Mouse (Mus musculus) liver, adult 2 months (tissue): Measurements from ENCODE around the gene 4921509C19Rik. TPM values are rescaled to one million over a fixed set of nuclear protein-coding genes. Genes with fewer than 3 reads are reported as not detected.
"Not testable (repeated sequence)": the region's sequence is repeated elsewhere in the genome, so short reads cannot be mapped to it uniquely, and the experiment has no call there.

Experiments used
- DNase-seq: peaks from one replicate; pipeline ENCODE4 v3.0.0-alpha.2; 2011; ENCODE audit warnings: low read depth, low spot score; ENCODE audit errors: extremely low read depth
- H3K27ac ChIP-seq: fragments of 200-500 bp; replicated peaks from 2 replicates; pipeline ENCODE4 v1.5.1; 2012; ENCODE audit warnings: low read depth, mild to moderate bottlenecking, control low read depth, inconsistent platforms, low read length; ENCODE audit not compliant: insufficient read depth
- H3K27me3 ChIP-seq: fragments of 200-500 bp; 2 replicates; pipeline ENCODE4 v1.6.1; 2012; ENCODE audit warnings: mild to moderate bottlenecking, moderate library complexity, low read length, inconsistent platforms; ENCODE audit not compliant: control insufficient read depth, insufficient read depth
- H3K36me3 ChIP-seq: fragments of 200-500 bp; 2 replicates; pipeline ENCODE4 v1.6.1; 2012; ENCODE audit warnings: low read length, inconsistent platforms; ENCODE audit not compliant: control insufficient read depth, insufficient read depth
- H3K4me1 ChIP-seq: fragments of 200-500 bp; 2 replicates; pipeline ENCODE4 v1.6.1; 2011; ENCODE audit warnings: low read length; ENCODE audit not compliant: control insufficient read depth, insufficient read depth
- H3K4me3 ChIP-seq: fragments of 200-500 bp; 2 replicates; pipeline ENCODE4 v1.5.1; 2011; ENCODE audit warnings: low read depth, mild to moderate bottlenecking, control low read depth, low read length, moderate library complexity; ENCODE audit not compliant: insufficient read depth
- H3K79me2 ChIP-seq: fragments of 200-500 bp; 2 replicates; pipeline ENCODE4 v1.6.1; 2012; ENCODE audit warnings: inconsistent platforms, mild to moderate bottlenecking, low read length, moderate library complexity; ENCODE audit not compliant: control insufficient read depth, insufficient read depth
- H3K9ac ChIP-seq: fragments of 200-500 bp; 2 replicates; pipeline ENCODE4 v1.6.1; 2012; ENCODE audit warnings: low read depth, mild to moderate bottlenecking, control low read depth, inconsistent platforms, low read length
- CTCF ChIP-seq: fragments of 200-500 bp; IDR thresholded peaks from 2 replicates; pipeline ENCODE4 v1.5.1; 2011; ENCODE audit warnings: low read depth, low read length, control low read depth
- POLR2A ChIP-seq: fragments of 200-500 bp; IDR thresholded peaks from 2 replicates; pipeline ENCODE4 v1.6.1; 2011; ENCODE audit warnings: low read length, control low read depth; ENCODE audit not compliant: insufficient read depth; ENCODE audit errors: extremely low read depth
- WGBS: fragments of 180-500 bp; shearing (Covaris S2); methylation state at CpG from one replicate; pipeline ENCODE4 v1.1.7; 2018; 5-methylcytosine and 5-hydroxymethylcytosine counted together
- polyA plus RNA-seq: library from polyadenylated mRNA; depleted of rRNA; stranded (reverse); fragments of >200 nt; gene quantifications from 2 replicates; pipeline ENCODE4 v1.2.3, GENCODE M21; 2012
- total RNA-seq: library from RNA; depleted of rRNA; stranded (reverse); fragments of >200 nt; gene quantifications from 2 replicates; pipeline ENCODE4 v1.2.3, GENCODE M21; 2014

4921509C19Rik gene
- total and polyA plus RNA-seq, 2 experiments = not detected

GRCm38 (mm10) chr2:151504226-151504625, 28.3 kb upstream of the 4921509C19Rik start:
- Histone ChIP-seq H3K27me3 (no peaks in the 10 kb centered on the region), H3K9ac (no peak overlapping the region), H3K36me3 (peaks cover 75% of the 10 kb centered on the region), H3K4me3 (no peak overlapping the region), H3K27ac (no peak overlapping the region), H3K4me1 (no peaks in the 10 kb centered on the region; the same call in 1 of the 2 replicates), H3K79me2 (no peaks in the 10 kb centered on the region; the same call in 1 of the 2 replicates)
- no peak for TF ChIP-seq POLR2A
- TF ChIP-seq CTCF = no peak
- 89% methylated on average over 4 of the region's 4 CpGs for WGBS
- no peak for DNase-seq

DNA sequence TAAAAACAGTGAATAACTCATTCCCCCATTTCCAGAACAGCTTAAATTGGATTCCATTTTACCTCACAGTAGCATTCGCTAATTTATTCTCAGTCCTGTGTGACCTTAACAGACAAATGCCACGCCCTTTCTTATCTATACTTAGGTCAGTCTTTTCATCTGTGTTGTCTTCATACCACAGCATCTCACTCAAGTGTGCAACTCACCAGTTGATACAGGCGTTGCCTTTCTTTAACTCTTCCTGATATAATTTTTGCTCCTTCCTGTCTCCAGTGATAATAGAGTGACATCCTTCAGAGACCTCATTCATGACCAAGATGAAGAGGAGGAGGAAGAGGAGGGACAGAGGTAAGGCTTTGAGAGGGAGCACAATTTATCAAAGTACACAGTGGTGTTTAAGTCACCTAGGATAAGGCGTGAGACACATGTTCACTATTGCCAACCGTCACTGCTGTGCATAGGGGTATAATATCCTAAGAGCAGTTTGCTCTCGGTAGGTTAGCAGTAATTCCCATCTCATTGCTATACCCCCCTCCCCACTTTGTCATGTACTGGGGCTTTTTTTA, 24.6 kb upstream of the 4921509C19Rik start:
- H3K27me3 ChIP-seq = no peaks in the 10 kb centered on the region
- no peak overlapping the region for H3K4me3 ChIP-seq
- 89% methylated on average over 6 of the region's 6 CpGs for WGBS
- no peak overlapping the region for H3K27ac ChIP-seq
- no peak overlapping the region for H3K9ac ChIP-seq
- H3K36me3 ChIP-seq = peaks cover 61% of the 10 kb centered on the region
- DNase-seq = no peak
- H3K79me2 ChIP-seq = peaks cover 2% of the 10 kb centered on the region; the same call in 1 of the 2 replicates
- TF ChIP-seq CTCF (no peak), POLR2A (no peak)
- H3K4me1 ChIP-seq = no peaks in the 10 kb centered on the region; the same call in 1 of the 2 replicates

DNA sequence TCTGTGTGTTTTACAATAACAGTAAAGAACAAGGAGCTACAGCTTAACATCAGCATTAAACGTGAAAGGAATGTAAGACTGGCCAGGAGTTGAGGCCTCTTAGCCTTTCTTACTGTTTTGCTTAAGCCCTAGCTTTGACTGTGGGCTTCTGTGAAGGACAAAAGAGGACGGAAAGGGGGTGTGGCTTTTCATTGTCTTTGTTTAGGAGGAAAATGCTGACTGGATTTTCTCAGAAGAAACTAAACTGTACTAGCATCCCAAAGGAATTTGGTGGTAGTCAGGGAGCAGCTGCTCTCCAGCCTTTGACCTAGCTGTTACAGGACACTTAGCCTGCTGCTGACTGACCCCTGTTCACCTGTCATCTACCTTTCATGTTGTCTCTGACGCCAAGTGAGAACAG, 22.4 kb upstream of the 4921509C19Rik start:
- Histone ChIP-seq H3K36me3 (peaks cover 44% of the 10 kb centered on the region), H3K27ac (no peak overlapping the region), H3K27me3 (no peaks in the 10 kb centered on the region), H3K4me1 (peaks cover 2% of the 10 kb centered on the region; the same call in 1 of the 2 replicates), H3K4me3 (no peak overlapping the region), H3K9ac (no peak overlapping the region), H3K79me2 (peaks cover 11% of the 10 kb centered on the region)
- DNase-seq = no peak
- TF ChIP-seq CTCF (no peak), POLR2A (no peak)
- WGBS = 70% methylated on average over 3 of the region's 3 CpGs

GRCm38 (mm10) chr2:151494035-151494803, 18.3 kb upstream of the 4921509C19Rik start, which contains the start of gene Nsfl1c:
Nsfl1c (plus strand) TSS chr2:151494182.
- H3K4me1 ChIP-seq = peaks cover 2% of the 10 kb centered on the region; the same call in 1 of the 2 replicates
- under 1% methylated on average over 73 of the region's 73 CpGs for WGBS
- peaks cover 11% of the 10 kb centered on the region for H3K79me2 ChIP-seq
- H3K4me3 ChIP-seq = peak within 1 kb of the TSS; percentile 69
- H3K36me3 ChIP-seq = peaks cover 15% of the 10 kb centered on the region
- no peaks in the 10 kb centered on the region for H3K27me3 ChIP-seq
- peak; percentile 95 for TF ChIP-seq CTCF
- peak; percentile 71; the same call in 1 of the 2 replicates for TF ChIP-seq POLR2A
- peak; percentile 84 for DNase-seq
- peak within 1 kb of the TSS; percentile 75 for H3K9ac ChIP-seq
- peak within 1 kb of the TSS; percentile 60 for H3K27ac ChIP-seq

DNA sequence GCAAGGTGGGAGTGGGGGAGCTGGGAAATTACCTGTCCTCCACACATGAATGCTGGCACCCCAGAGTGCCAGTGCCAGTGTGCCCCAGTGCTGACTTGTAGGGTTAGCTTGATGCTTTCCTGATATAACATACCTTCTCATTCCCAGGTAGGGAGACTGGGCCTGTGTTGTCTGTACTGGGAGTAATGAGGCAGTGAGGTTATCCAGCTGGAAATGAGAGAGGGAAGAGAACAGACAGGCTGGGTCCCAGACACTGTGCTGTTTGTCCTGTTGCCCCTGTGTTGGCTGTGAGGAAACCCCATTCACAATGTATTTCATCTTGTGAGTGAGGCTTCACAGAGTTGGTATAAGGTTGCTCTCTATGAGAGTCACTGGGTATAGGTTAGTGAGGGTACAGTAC, 10.5 kb upstream of the 4921509C19Rik start:
- no peak overlapping the region for H3K9ac ChIP-seq
- TF ChIP-seq CTCF (no peak), POLR2A (no peak)
- H3K4me1 ChIP-seq = no peaks in the 10 kb centered on the region
- no peak overlapping the region for H3K27ac ChIP-seq
- no peaks in the 10 kb centered on the region for H3K79me2 ChIP-seq
- no peaks in the 10 kb centered on the region for H3K36me3 ChIP-seq
- no peak overlapping the region for H3K4me3 ChIP-seq
- no peak for DNase-seq
- 0 out of 2 replicates have a peak, but pooled peaks cover 2% of the 10 kb centered on the region for H3K27me3 ChIP-seq

DNA sequence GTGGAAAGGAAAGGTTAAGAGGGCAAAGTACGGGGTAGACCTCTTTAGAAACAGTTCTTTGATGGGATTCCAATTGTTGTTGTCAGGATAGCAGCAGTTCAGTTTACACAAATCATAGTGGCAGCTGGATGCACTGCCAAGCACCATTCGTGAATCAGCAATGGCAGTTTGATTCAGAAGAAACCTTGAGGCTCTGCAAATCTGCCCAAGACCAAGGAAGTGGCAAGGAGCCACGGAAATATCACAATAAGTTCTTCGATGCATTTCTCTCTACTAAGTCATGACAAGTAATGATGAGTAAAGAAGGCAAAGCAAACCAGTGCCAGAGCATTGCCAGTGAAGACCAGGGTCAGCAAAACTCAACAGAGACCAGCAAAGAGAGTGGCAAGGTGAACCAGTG, 41.0 kb downstream of the 4921509C19Rik start:
- DNase-seq = peak; percentile 66
- whole genome bisulfite sequencing = 61% methylated on average over 4 of the region's 4 CpGs
- not testable (repeated sequence) for H3K27me3 ChIP-seq, H3K4me3 ChIP-seq, H3K27ac ChIP-seq, H3K9ac ChIP-seq, H3K36me3 ChIP-seq, H3K4me1 ChIP-seq, H3K79me2 ChIP-seq

- not testable (repeated sequence) for H3K79me2 ChIP-seq, H3K9ac ChIP-seq, H3K36me3 ChIP-seq, H3K27me3 ChIP-seq, H3K4me3 ChIP-seq, H3K4me1 ChIP-seq, H3K27ac ChIP-seq
- peak; percentile 1 for DNase-seq
- 45% methylated on average over 4 of the region's 4 CpGs for WGBS
These were observed 41.8 kb downstream of the 4921509C19Rik start for GRCm38 (mm10) chr2:151434203-151434602.
